Mouse (Mus musculus) embryo, embryonic 11.5 days (tissue): ENCODE measurements around the gene Enpep.
A peak's percentile ranks its signal among the peaks of the same experiment; 100 is the strongest.

Experiments used
- DNase-seq: peaks from one replicate; pipeline ENCODE4 v3.0.0-alpha.2; 2012; ENCODE audit warnings: low read depth, low spot score

The Enpep gene

GRCm38 (mm10) chr3:129312511-129312910, 20.0 kb downstream of the Enpep start:
- no peak for DNase-seq

DNA sequence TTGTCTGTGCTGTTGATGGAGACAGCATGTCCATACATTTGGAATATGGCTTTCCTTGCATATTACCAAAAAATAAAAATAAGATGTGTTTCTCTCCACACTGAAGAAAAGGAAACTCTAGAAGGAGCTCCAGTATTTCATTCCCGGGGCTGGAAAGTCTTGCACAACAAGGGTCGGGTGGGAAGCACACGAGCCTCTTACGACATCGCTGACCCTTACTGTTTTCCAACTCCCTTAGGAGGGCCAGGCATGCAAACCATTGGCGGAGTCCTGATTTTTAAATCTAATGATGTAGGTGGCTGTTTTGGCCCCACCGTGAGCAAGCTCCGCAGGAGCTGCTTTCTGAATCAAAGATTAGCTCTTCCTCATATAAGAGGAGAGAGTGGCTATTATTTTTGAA, 20.6 kb downstream of the Enpep start:
- DNase-seq = no peak

DNA sequence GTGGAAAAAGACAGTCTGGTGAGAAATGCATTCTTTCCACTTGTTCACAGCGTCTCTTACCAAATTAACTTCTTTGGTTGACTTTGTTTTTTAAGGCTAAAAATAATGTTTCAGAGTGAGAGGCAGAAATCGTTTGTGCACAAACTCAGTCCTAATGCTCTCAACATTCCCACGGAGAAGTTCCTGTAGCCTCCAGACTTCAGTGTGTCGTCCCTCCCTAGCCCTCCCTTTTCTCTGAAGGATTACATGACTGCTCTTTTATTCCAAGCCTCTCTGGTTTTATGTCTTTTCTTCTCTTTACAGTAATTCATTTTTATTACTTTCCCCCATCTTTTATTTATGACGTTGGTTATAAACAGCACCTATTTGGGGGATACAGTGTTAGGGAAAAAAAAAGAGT, 22.6 kb downstream of the Enpep start:
- no peak for DNase-seq

GRCm38 (mm10) chr3:129308876-129309275, 23.6 kb downstream of the Enpep start:
- DNase-seq = no peak

- peak; percentile 35 for DNase-seq
Observed at GRCm38 (mm10) chr3:129308102-129308752, 24.3 kb downstream of the Enpep start.

GRCm38 (mm10) chr3:129303941-129304340, 28.6 kb downstream of the Enpep start:
- DNase-seq = peak; percentile 27

DNA sequence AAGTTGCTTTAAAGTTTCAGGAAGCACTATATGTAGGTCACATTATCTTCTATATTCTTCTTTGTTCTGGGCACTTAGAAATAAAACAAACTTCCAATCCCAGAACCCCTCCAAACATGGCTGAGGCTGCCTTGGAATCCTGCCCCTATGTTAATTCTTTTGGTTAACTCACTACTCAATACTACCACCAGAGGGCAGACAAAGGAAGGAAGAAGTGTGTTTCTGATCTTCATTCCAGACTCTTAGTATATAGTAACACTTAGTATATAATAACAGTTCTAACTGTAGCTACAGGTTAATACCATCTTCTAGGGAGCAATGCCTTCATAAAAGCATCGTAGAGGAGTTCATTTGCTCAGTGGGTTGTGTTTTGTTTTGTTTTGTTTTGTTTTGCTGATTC, 32.6 kb downstream of the Enpep start:
- DNase-seq = peak; percentile 39

GRCm38 (mm10) chr3:129298606-129299005, 33.9 kb downstream of the Enpep start:
- no peak for DNase-seq

DNA sequence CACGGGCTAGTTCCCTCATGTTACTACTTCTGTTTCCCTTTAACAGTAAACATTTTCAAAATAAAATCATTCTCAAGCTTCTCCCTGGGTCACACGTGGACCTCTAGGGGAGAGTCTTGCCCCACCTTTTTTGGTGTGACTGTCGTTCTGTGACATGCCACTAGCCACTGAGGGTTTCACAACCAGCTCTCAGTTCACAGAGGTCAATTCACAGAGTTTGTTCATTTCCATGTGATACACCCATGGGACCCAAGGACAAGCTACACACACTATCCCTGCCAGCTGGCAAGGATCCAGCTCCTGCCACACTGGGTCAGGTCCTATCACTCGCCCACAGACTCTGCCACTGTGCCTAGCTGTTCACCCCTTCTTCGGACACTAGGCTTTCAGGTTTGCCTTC, 35.5 kb downstream of the Enpep start:
- DNase-seq = no peak

GRCm38 (mm10) chr3:129295883-129296282, 36.6 kb downstream of the Enpep start:
- DNase-seq = no peak

DNA sequence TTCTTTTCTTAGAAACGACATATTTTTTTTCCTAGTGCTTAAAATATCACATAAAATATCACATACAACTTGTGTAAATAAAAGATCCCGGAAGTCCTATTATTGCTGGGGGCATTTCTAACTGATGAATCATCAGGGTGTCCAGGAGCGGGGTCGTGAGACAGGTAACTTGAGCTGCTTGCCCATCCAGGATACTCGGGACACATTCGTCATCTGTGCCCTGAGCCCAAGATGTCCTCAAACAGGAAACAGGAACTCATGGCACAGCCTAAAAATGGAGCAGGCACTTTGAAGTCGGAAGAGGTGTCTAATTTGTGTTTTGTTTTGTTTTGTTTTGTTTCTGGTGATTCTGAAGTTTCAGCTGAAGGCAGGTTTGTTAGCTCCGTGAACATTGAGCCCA, 43.0 kb downstream of the Enpep start:
- no peak for DNase-seq

DNA sequence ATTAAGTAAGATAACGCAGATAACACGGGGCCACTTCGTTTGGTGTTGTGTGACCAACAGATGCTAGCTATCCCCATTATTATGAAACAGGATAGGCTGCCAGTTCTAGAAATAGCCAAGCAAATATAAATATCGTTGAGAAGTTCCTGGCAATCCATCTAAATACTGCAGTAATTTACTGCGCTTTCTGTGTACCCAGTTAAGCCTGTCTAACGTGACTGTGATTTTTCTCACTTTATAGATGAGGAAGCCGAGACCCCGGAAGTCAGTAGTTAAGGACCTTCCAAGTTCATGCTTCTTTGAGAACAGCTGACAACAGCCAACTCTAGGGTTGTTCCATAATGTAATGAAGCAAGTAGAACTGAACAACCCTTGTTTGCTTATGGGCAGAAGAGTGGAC, 45.4 kb downstream of the Enpep start:
- DNase-seq = no peak

GRCm38 (mm10) chr3:129286426-129286825, 46.1 kb downstream of the Enpep start:
- DNase-seq = no peak

DNA sequence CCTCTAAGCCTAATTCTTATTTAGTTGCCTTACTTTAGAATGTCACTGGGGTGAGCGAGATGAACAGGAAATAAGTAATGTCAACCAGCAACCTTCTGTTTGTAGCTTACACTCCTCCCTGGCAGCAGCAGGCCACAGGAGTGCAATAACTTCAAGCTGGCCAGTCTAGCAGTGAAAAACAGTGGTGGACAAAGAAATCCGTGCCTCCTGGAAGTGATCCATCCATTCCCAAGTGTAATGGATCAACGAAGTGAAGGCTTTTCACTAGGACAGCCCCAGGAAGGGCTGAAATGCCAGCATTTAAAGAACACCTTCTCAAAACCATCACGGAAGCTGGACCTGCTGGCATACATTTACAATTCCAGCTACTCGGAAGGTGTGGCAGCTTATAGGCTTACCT, 48.2 kb downstream of the Enpep start:
- DNase-seq = no peak

DNA sequence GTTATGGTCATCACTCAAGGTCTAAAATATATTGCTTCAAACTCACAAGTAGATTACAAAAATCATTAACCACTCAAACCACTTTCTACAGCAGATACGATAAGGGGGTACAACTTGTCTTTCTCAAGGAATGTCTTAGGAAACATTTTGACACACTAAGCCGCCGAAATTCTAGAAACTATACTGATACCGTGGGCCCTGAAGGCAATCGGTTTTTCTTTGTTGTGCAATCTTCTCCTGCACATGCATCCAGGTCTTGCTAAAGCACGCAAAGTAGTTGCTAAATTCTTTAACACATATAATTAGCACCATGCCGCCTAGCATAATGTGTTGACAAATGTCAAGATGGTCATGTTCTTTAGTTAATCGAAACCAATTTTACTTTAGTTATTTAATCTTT, 53.1 kb downstream of the Enpep start:
- no peak for DNase-seq

DNA sequence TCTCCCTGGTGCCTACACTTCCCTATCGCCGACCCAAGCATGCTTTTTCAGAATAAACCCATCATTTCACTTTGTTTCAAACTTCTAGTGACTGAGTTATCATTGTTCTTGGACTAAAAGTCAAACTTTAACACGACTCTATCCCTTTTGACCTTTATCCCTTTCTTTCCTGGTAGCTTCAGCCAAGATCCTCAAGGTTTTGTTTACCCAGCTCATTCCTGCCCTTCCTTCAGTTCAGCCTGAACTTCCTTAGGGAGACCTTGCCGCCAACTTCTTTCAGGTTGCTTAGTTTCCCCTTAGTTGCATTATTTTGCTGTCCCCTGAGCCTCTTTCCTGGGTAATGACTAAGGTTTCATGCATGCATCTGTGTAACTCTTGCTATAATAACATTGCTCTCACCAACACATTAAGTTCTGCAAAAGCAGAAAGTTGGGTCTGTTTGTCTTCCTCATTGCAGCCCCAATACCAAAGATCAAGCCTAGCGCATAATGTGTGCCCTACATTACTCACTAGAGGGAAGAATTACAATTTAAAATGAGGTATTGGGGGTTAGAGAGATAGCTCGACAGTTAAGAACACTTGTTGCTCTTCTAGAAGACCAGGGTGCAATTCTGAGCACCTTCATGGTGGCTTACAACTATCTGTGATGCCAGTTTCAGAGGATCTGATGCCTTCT, 59.2 kb downstream of the Enpep start:
- no peak for DNase-seq

DNA sequence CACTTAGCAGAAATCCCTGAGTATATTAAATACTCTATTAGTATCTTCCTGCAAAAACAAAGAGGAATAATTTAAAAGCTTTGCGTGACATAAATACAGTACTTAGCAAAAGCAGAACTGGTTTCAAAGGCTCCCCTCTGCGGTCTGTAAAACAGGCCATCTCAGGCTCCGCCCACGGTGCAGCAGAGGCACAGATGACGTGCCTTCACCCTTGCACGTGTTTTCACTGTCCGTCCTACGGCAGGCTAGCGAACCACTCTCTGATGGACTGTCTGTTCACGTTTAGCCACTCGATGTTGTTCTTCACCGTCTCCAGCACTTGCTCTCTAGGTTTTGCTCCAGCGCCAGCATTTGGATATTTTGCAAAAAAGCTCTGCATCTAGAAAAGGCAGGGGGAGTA, 62.5 kb downstream of the Enpep start:
- DNase-seq = no peak

GRCm38 (mm10) chr3:129268886-129269683, 63.4 kb downstream of the Enpep start:
- no peak for DNase-seq

DNA sequence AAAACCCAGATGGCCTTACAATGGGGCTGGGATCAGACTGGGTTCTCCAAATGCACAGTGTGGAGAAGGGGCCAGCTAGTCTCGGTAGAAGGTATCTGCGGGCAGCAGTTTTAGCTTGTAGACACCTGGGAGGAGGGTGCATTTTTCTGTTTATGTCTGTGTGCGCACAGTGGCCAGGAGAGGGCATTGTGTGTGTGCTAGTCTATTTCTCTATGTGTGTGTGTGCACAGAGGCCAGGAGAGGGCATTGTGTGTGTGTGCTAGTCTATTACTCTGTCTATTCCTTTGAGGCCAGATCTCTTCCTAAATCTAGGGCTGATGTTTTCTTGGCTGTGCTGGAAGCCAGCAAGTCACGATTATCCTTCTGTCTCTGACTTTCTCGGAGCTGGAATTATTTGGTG, 74.0 kb downstream of the Enpep start:
- DNase-seq = no peak

- DNase-seq = no peak
Observed at GRCm38 (mm10) chr3:129256766-129257165, 75.8 kb downstream of the Enpep start.

DNA sequence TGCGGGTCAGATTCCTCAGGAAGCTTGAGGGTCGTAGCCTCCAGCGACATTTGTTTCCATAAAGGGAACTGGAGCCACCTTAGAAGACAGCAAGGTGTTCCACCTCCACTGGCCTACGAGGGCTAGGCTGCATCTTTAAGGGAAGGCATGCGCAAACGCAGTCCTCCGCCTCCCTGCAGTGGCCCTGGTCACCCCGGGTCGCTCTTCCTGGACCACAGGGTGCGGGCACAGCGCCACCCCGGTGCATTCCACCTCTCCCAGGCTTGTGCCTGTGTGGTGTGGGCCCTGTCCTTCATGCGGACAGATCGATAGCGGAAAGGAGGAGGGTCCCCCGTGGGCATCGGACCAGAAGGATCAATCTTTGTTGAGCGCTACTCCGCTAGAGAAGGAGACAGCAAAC, 76.2 kb downstream of the Enpep start:
- DNase-seq = no peak

DNA sequence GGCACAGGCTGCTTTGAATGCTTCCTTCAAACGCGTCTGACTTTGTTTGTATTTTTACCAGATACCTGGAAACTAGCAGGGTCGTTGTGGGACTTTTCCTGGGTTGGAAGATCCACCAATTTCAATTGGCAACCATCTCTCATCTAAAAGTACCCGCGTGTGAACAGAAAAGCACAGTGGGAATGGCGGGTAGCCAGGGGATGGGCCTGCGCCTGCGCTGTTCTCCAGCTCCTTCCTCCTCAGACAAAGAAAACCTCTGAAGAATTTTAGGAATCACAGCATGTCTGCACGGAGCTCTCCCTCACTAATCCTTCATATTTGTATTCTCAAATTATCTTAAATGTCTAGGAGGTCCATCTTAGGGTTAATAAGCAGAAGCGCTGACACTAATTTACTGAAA, 78.3 kb downstream of the Enpep start:
- DNase-seq = no peak

- DNase-seq = no peak
Observed at GRCm38 (mm10) chr3:129250997-129251396, 81.5 kb downstream of the Enpep start.
